Mouse (Mus musculus) kidney, embryonic 15.5 days (tissue): ENCODE results near the gene Cldn19. TPM values are rescaled to one million over a fixed set of nuclear protein-coding genes. Genes with fewer than 3 reads are reported as not detected.

Experiments used
- polyA plus RNA-seq: library from polyadenylated mRNA; unstranded; fragments of >200 nt; fragmentation: Nextera tagmentation; extraction: Ambion mirVana; gene quantifications from 2 replicates; pipeline ENCODE4 v1.2.1, GENCODE M21; 2015

Cldn19 gene
- polyA plus RNA-seq, 1 experiment from 2014 or later, result 13.3 TPM

Other genes with a start within 250 kb of the Cldn19 start
- 78.5 and 91.6 TPM in 2 replicates for gene Slc2a1, start 146.7 kb upstream of the Cldn19 start, polyA plus RNA-seq
- gene Zfp691, start 81.2 kb upstream of the Cldn19 start, polyA plus RNA-seq, result 9.6 and 13.6 TPM in 2 replicates
- 2.9 and 6.3 TPM in 2 replicates for gene Ermap, start 65.4 kb upstream of the Cldn19 start, polyA plus RNA-seq
- 135 and 141 TPM in 2 replicates for gene Svbp, start 60.1 kb upstream of the Cldn19 start, polyA plus RNA-seq
- 0.19 TPM in 1 of 2 replicates, not detected in the other for gene Tmem269, start 37.2 kb upstream of the Cldn19 start, polyA plus RNA-seq
- gene AU022252, start 22.7 kb upstream of the Cldn19 start, polyA plus RNA-seq, result 35.4 and 35.6 TPM in 2 replicates
- gene P3h1, start 22.5 kb upstream of the Cldn19 start, polyA plus RNA-seq, result 33.3 and 37.7 TPM in 2 replicates
- gene Ybx1, start 39.2 kb downstream of the Cldn19 start, polyA plus RNA-seq, result 680 and 703 TPM in 2 replicates
- gene Ppih, start 65.1 kb downstream of the Cldn19 start, polyA plus RNA-seq, result 102 and 115 TPM in 2 replicates
- gene Ccdc30, start 160.1 kb downstream of the Cldn19 start, polyA plus RNA-seq, result 6.6 and 6.8 TPM in 2 replicates
- gene Ppcs, start 167.0 kb downstream of the Cldn19 start, polyA plus RNA-seq, result 41.6 and 44.1 TPM in 2 replicates
- gene Zmynd12, start 167.4 kb downstream of the Cldn19 start, polyA plus RNA-seq, result 0.44 and 0.51 TPM in 2 replicates
- 1.9 and 2.4 TPM in 2 replicates for gene Rimkla, start 237.2 kb downstream of the Cldn19 start, polyA plus RNA-seq